Mouse (Mus musculus): ENCODE measurements around the gene Slc6a19.
A peak's percentile ranks its signal among the peaks of the same experiment; 100 is the strongest.
"Not testable (repeated sequence)": the region's sequence is repeated elsewhere in the genome, so short reads cannot be mapped to it uniquely, and the experiment has no call there.

Slc6a19 gene

DNA sequence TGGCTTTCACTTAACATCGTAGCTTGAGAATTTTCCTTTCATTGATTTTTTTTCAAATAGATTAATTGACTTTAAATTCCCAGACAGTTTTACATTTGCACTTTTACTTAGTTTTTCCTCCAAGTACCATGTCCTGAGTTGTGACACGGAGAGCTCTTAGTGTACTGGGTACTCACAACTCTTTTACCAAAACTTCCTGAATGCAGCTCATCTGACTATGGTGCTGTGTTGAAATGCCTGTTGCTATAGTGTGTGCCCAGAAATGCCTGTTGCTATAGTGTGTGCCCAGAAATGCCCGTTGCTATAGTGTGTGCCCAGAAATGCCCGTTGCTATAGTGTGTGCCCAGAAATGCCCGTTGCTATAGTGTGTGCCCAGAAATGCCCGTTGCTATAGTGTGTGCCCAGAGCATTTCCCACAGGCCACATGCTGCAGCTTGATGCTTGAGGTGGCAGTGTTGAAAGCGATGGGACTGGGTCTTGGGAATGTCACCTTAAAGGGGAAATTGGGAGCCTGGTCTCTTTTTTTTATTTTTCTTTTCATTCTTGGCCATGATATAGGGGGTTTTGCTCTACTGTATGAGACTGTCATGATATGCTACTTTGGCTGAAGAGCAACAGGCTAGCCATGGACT lies at the start of gene Slc6a19:
TSS of gene Slc6a19 (minus strand) at position 172 of the 632 bp plus-strand sequence.
- no peak for DNase-seq (ENCODE audit: low spot score)

DNA sequence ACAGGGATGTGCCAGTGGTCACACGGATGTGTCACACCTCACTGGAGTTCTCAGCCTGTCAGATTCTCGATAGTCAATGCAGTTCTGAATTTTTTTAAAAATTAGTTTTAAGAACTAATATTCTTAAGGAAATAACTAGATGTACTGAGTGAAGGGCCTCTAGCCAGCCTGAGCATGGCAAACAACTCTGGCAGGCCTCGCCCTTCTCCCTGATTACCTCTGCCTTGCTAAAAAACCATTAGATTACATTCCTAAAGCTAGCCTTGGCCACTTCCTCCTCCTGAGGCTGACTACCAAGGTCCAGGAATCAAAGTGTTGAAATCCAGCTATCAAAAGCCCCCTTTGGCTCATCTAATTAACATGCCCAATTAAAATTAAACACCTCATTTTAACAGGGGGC lies 46.6 kb upstream of the Slc6a19 start:
- DNase-seq (ENCODE audit: low spot score) = no peak

DNA sequence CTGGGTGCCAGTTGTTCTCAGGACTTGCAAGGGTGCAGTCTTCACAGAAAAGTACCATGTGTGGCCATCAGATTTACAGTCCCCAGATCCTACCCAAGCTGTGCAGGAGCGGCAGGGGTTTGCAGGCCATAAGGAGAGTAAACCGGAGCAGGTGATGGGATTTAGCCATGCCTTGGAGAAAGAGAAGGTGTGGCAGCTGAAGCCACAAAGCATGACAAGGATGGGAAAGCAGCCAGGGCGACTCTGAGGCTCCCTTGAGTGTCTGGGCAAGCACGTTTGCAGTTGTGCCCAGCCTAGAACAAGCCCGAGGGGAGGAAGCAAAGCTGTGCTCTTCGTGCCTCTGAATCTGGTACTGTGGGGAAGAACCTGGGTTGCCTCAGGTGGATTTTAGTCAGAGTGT lies 45.8 kb upstream of the Slc6a19 start:
- peak; percentile 47 for DNase-seq (ENCODE audit: low spot score)

DNA sequence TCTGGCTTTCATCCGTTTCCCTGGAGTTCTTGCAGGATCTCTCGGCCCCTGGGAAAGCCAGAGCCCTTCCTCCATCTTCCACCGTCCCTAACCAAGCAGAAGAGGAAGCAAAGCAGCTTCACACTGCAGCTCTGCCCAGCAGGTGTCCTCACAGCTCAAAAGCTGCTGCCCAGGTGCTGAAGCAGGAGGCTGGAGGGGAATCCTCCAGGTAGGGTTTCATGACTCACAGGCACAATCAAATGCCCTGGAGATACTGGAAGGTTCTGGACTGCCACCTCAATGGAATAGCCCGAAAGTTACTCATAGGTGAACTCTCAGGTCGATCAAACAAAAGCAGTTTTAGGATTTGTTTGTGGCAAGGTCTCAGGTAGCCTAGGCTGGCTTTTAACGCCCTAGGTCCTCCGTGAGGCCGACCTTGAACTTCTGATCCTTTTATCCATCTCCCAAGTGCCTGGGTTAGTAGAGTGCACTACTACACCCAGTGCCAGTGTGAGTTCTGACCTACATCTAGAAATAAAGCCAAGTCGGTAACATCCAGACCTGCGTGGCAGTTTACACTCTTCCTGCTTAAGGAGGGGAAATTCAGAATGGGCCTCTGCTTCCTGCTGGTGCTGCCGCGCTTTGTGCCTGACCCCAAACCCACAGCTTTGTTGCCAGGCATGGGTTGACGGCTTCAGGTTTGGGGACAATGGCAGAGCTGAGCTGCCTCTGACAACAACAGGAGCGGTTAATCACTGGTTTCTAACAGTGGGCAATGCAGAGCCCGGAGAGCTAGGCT lies 44.2 kb upstream of the Slc6a19 start:
- DNase-seq (ENCODE audit: low spot score) = peak; percentile 70

DNA sequence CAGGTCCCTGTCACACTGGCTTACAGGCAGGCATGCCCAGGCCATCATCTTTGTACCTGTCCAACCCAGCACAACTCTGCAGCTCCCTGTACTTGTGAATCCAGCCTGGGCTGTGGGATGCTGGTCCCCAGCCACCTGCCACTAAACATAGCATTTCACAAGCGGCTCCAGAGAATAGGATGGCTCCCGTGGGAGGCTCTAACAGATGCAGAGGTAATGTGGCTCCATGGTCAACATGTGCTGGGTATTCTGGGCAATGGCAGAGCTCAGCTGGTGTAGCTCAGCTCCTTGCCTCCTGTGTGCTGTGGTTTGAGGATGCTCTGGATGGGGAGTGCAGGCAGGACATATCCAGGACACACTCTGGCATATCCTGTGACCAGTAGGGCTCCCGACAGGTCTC lies 39.0 kb upstream of the Slc6a19 start:
- DNase-seq (ENCODE audit: low spot score) = no peak

DNA sequence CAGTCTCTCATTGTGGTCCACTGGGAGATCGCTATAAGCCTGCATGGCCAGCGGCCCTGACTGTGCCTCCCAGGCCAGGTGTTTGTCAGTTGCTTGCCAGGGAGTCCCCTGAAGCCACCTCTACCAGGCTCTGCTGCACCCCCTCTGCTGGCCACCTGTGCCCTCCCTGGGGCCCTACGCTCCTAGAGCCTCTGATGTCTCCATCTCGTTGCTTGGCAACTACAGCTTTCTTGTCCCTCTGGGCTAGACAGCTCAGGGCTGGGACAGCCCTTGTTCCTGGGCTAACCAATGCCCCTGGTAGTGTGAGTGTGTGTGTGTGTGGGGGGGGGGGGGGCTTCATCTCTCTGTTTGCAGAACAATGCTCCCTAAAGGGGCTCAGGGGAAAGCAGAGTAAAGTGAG lies 38.3 kb upstream of the Slc6a19 start:
- no peak for DNase-seq (ENCODE audit: low spot score)

DNA sequence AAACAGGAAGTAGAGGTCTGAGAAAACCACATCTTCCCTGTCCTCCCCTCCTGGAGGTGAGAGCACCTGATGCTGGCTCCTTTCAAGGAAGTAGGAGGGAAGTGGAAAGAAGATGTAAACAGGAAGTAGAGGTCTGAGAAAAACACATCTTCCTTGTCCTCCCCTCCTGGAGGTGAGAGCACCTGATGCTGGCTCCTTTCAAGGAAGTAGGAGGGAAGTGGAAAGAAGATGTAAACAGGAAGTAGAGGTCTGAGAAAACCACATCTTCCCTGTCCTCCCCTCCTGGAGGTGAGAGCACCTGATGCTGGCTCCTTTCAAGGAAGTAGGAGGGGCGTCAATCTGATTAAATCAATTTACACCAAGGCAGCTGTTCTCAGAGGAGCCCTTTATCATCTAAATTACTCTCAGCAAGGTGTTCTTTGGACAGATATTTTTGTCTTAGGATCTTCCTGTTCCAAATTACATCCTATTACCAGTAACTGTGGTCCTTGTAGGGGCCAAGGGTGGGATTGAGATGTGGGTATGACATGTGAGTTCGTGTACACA lies 35.8 kb upstream of the Slc6a19 start:
- DNase-seq (ENCODE audit: low spot score) = not testable (repeated sequence)

DNA sequence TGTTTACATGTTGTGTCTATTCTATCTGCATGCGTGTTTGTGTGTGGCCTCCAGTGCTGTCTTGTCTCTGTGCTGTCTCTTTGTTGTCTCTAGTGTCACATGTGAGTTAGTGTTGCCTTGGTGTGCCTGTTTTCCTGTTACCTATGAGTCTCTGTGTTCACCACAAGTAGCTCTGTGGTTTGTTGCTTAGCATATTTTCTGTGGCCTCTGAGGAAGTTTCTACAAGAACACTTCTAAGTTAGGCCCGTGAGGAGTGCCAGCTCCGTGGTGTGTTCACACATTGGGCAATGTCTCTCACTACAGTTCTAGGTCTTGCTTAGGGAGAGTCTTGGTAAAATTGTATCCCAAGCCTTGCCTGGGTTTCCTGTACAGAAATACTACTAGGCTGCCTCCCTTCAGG lies 32.3 kb upstream of the Slc6a19 start:
- no peak for DNase-seq (ENCODE audit: low spot score)

DNA sequence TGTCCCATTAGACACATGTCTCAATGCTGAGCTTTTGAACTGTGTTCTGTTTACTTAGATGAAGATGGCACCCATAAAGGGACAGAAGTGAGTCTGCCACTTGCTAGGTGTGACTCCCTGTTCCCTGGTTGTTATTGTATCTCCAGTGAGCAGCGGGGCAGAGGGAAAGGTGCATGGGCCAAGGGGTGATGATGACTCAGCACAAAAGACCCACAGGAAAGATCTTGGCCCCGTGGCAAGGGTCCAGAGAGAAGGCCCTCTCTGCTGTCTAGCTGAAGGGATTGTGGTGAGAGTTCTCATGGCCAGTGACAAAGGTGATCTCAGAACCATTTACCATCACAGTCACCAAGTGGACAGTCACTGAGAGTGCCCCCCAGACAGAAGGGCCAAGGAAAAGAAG lies 31.3 kb upstream of the Slc6a19 start:
- no peak for DNase-seq (ENCODE audit: low spot score)

DNA sequence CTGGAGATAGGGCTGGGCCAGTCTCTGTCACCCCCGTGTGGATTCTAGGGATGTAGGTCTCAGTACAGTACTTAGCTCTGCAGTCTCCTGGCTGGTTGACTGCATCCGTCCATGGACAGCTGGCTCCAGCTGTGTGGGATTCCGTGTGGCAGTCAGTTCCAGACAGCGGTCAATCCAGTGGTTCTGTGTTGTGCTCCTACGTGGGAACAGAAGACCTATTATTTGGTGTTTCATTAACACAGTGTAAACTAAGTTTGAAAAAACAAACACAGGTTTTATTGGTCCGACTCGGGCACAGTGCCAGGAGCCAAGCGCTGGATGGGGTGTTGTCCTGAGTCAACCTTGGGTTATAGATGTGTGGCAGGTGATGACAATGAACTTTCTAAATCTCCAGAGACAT lies 30.6 kb upstream of the Slc6a19 start:
- peak; percentile 80 for DNase-seq (ENCODE audit: low spot score)

DNA sequence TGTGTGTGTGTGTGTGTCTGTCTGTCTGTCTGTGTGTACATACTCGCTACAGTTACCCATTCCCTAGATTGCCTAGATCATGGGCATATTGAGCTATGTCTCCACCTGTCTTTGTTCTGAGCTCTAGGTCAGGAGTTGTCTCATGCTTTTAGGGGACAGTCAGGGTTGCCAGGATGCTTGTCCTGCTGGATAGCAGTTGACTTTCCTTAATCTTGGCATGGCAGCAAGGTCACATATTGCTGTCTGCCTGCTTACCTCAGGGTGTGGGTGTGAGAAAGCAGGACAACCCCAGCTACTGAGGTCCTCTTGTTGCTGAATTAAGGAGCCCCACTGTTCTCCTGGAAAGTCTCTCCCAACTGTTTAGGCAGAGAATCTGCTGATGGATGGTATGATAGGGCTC lies 29.7 kb upstream of the Slc6a19 start:
- no peak for DNase-seq (ENCODE audit: low spot score)

DNA sequence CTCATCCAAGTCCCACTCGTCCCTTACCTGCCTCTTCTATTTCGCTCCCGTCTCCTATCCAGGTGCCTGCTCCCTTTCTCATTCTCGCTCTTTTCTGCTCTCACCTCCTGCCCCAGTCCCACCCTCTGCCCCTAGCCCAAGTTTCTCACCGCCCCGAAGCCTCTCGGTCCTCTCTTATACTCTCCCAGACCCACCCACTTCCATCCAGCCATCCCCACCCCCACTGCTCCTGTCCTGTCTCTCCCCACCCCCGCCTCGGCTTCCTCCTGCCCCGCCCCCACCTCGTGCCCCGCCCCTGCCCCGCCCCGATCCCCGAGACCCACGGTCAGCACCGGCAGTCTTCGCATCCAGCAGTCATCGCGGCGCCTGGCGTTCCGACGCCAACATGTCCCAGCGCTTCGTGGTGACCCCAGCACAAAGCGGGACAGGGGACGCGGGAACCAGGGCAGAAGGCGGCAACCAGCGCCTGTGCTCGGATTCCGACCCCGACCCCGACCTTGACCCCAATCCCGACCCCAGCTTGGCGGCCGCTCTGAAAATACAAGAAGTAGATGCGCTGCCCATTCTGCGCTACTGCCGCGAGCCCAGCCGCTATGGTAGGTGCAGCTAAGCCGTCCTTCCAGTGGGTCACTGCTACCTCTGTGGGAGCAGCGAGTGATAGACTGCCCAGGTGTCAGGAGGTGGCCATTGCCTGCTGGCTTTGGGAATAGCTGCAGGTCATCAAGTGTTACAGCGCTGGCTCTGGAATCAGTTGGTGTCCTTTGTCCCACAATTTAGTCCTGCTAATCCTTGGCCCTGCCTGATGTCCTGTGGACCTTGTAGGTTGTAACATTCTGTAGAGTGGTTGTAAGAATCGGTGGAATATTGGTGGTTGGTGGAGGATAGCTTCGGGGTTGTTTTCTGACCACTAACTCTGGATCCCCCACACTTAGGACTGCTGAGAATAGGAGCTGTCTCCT lies 28.4 kb upstream of the Slc6a19 start, which contains the start of gene Slc12a7:
TSS of gene Slc12a7 (plus strand) at position 353 of the 959 bp plus-strand sequence.
- DNase-seq (ENCODE audit: low spot score) = peak; percentile 46

DNA sequence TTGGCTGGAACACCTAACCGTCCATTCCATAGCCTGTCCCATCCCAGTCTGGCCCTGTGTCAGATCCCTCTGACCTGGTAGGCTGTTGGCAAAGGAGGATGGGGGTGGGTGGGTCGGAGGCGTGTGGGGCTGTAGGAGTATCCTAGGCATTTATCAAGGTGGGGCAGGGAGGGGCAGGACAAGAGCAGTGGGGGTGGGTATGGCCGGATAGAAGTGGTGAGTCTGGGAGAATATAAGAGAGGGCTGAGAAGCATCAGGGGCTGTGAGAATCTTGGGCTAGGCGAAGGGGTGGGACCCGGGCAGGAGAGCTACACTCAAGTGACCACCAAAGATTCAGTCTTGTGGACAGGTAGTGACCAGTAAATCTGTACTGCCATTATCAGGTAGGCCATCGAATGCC lies 27.6 kb upstream of the Slc6a19 start:
- no peak for DNase-seq (ENCODE audit: low spot score)

DNA sequence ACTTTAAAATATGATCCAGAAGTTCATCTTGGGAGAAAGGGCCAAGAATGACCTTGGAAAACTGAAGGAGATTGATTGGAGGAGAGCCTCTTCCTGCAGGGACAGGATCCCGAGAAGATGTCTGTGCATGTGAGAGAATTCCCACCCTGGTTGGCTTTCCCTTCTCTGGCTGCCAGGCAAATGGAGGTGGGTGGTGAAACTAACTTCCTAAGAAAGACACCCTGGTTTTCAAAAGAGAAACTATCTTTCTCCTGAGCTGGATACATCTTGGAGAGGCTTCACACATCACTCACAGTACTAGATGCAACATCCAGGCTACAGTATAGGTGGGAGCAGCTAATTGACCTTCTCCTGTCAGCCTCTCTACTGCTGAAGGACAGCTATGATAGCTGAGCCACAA lies 26.2 kb upstream of the Slc6a19 start:
- no peak for DNase-seq (ENCODE audit: low spot score)

DNA sequence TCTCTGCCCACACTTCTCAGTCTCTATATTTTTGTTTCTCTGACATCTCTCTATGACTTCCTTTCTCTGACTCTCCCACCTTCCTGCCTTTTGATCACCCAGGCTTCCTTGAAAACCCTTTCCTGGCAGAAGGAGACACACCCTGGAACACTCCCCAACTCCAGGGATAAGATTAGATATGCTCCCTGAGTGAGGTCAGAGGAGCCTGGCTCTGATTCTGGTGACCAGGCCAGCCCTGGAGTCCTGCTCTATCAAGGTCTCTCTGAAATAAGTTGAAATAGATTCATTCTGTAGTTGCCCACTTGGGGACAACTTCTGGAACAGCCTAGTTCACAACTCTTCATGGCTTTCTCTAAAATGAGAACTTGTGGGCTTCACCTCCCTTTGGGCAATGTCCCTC lies 24.0 kb upstream of the Slc6a19 start:
- DNase-seq (ENCODE audit: low spot score) = no peak

DNA sequence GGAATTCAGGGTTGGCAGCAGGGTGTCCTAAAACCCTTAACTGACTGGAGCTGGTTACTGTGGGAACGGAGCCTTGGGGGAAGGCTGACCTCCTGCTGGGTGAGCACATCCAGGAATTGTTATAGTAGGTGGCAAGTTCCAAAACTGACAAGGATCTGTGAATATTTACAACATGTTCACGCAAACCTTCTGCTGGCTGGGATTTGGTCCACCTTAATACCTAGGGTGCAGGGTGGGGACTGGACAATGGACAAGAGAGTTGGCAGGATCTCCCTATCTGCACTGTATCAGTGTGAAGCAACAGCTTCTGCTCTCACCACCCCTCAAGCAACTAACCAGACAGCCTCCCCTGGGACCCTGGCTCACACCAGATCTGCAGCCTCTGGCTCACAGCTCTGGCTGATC lies 23.0 kb upstream of the Slc6a19 start:
- DNase-seq (ENCODE audit: low spot score) = no peak

DNA sequence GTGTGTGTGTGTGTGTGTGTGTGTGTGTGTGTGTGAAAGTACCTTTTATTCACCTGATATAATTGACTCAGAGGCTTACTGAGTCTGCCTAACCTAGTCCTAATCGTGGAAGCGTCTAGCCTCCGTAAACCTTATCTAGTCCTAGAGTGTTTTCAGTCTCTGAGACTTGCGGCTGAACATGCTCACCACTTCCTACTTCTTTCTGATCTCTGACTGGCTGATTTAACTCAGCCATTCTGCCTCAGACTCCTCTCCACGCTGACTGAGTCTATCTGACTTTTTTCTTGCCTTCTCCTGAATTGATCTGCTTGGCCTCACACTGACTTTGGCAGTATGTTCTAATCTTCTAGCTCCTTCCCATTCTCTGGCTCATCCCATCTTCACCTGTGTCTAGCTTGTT lies 20.6 kb upstream of the Slc6a19 start:
- no peak for DNase-seq (ENCODE audit: low spot score)

DNA sequence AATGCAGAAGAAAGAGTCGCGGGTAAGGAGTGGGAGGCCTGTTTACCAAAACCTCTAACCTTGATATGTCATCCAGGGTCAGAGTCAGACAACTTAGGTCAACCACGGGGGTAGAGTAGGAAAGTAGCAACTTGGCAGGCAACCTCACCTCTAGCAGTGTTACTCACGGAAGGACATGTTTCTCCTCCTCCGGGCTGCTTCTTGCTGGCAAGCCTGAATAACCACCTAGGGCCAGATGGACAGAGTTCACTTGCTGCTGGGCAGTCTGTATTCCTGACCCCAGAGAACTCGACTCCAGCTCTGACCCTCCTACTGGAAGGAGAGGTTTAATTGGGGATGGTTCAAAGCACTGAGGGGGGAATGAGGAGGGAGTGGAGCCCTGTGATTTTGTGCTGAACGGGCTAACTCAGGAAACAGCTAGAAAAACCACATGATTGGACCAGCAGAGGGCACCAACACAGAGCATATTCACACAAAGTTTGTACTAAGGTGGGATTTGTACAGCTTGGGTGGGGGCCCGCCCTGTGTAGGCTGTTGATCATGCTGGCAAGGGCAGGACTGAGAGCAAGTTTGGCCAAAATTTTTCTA lies 18.5 kb upstream of the Slc6a19 start:
- peak; percentile 52 for DNase-seq (ENCODE audit: low spot score)

DNA sequence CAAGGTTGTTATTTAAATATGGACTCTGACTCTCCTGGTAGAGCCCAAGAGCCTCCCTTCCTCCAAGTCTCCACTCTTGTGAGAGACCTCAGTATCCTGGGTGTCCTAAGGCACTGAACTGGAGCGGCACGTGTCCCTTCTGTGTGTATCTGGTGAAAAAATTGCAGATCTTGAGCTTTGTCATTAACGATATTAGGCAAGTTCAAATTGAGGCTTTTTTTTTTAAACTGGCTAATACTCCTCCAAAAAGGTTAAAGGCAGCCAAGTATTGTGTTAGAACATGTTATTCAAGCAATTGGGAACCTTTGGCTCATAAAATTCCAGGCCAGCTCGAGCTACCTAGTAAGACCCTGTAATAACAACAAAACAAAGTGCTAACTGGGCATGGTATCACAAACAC lies 15.6 kb upstream of the Slc6a19 start:
- no peak for DNase-seq (ENCODE audit: low spot score)

DNA sequence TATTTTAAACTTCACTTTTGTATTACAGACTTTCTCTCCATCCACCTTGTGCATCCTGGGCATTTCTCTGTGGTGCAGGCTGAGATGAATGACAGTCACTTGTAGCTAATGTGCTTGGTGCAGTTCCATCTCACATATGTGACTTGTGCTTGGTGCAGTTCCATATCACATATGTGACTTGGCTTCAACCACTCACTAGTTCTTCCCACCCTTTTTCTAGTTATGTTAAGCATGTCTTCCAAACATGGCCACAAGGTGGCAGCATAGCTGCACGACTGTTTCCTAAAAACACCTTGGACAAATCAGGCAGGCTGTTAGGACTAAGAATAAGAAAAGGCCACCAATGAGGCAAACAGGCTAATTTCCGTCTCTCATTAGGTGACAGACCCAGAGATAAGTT lies 13.6 kb upstream of the Slc6a19 start:
- peak; percentile 86 for DNase-seq (ENCODE audit: low spot score)

DNA sequence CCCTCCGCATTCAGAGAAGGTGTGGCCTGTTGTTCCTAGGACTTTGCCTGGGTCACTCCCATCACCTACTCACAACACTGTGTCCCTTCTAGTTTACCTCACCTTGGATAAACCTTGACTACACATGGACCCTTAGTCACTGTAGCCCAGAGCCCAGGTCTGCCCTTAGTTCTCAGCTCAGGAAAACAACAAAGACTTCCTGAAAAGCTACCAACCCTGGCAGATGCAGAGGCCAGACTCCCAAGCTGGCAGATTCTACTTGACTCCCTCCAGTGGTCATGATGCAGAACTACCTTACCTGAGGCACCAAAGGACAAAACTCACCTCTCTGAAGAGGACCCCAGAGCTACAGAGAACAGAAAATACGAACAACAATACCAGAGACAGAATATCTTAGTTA lies 9.4 kb upstream of the Slc6a19 start:
- no peak for DNase-seq (ENCODE audit: low spot score)

DNA sequence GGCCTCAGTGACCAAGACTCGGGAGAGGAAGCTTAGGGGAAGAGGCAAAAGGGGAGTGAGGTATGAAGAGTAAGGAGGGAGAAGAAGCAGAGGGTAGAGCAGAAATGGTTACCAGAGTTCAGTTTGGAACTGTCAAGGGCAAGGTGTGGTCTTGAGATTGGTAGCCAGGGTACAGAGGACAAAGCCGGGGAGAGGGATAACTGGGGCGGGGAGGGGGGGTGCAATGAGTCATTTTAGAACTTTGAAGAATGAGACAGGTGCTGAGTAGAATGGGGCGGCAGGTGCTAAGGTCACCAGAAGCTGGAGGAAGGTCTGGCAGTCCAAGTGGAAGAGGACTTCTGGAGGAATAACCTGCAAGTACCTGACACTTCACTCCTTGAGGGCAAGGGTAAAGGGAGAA lies 8.5 kb upstream of the Slc6a19 start:
- no peak for DNase-seq (ENCODE audit: low spot score)
